Mouse (Mus musculus): Measurements from ENCODE around the gene F2rl1. TPM values are rescaled to one million over a fixed set of nuclear protein-coding genes. Genes with fewer than 3 reads are reported as not detected.
A peak's percentile ranks its signal among the peaks of the same experiment; 100 is the strongest.

The F2rl1 gene
- polyA plus RNA-seq, 1 experiment from 2014 or later, result 11.1 TPM

DNA sequence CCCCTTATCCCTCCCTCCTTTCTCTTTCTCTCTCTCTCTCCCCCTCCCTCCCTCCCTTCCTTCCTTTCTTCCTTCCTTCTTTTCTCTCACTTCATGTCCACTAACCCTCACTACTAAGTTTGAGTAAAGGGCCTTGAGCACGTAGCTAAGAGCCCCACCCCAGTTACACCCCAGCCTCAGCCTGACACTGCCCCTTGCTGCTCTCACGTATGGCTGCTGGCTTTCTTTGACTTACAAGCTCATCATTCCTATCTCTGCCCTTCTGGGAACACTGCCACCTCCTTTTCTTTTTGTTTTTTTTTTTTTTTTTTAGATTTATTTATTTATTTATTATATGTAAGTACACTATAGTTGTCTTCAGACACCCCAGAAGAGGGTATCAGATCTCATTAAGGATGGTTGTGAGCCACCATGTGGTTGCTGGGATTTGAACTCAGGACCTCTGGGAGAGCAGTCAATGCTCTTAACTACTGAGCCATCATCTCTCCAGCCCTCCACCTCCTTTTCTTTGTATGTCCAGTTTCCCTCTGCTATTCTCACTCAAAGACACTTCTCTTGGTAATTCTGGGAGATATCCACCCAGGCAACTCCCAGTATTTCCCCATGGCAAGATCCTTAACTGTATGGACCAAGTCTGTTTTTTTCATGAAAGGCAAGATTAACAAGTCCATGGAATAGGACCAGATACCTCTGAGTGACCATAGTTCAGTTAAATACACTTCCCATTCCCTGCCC, 25.8 kb upstream of the F2rl1 start:
- Histone ChIP-seq H3K9me3 (ENCODE audit: low read length) (no peaks in the 10 kb centered on the region), H3K4me3 (ENCODE audit: low read length) (no peak overlapping the region), H3K4me1 (ENCODE audit: insufficient read depth, low read length) (peaks cover 37% of the 10 kb centered on the region), H3K27ac (ENCODE audit: low read length) (no peak overlapping the region), H3K36me3 (ENCODE audit: insufficient read depth, low read length) (no peaks in the 10 kb centered on the region), H3K27me3 (ENCODE audit: insufficient read depth, low read length) (no peaks in the 10 kb centered on the region), H3K4me2 (replicated peaks; ENCODE audit: low read depth, low read length) (no peak overlapping the region), H3K9ac (replicated peaks; ENCODE audit: low read length) (no peak overlapping the region)
- WGBS, result 90% methylated on average over 2 of the region's 2 CpGs
- ATAC-seq (ENCODE audit: low FRiP score, low TSS enrichment), result no peak

DNA sequence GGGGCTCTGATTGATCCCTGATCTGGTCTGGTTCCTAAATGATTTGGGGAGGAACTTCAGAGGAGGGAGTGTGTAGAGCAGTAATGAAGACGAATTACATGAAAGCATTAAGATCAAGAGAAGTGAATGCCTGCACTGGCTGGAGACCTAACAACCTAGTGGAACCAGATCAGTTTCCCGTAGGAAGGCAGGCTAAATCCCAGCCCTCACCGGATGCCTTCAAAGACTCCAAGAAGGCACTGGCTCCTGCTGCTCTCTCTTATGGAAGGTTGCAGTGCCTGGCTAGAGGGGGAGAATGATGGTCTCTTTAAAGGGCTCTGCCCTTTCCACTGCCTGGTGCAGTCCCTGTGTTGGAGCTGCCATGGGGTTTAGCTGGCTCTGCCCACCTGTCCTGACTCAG, 24.4 kb upstream of the F2rl1 start:
- Histone ChIP-seq H3K4me2 (replicated peaks; ENCODE audit: low read depth, low read length) (no peak overlapping the region), H3K27ac (ENCODE audit: low read length) (no peak overlapping the region), H3K36me3 (ENCODE audit: insufficient read depth, low read length) (no peaks in the 10 kb centered on the region), H3K27me3 (ENCODE audit: insufficient read depth, low read length) (no peaks in the 10 kb centered on the region), H3K4me1 (ENCODE audit: insufficient read depth, low read length) (peaks cover 40% of the 10 kb centered on the region), H3K9ac (replicated peaks; ENCODE audit: low read length) (no peak overlapping the region), H3K4me3 (ENCODE audit: low read length) (no peak overlapping the region), H3K9me3 (ENCODE audit: low read length) (no peaks in the 10 kb centered on the region)
- WGBS, result 11% methylated on average over 3 of the region's 3 CpGs
- no peak for ATAC-seq (ENCODE audit: low FRiP score, low TSS enrichment)

DNA sequence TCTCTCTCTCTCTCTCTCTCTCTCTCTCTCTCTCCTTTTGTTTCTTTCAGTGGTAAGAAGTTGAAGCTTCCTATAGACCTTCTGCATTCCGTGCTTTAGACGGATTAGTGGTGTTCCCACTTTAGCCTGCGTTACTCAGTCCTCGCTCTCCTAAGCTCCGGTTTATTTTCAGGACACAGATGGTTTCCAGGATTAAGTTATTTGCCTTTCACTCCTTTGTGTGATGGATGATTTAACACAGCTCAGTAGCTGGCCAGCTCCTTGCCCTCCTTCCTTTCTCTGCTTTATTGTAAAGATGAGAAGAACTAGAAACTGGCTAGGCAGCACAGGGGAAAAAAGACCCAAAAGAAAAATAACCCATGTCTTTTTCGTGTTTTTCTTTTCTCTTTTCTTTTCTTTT, 23.8 kb upstream of the F2rl1 start:
- no peaks in the 10 kb centered on the region for H3K27me3 ChIP-seq (ENCODE audit: insufficient read depth, low read length)
- no peak overlapping the region for H3K27ac ChIP-seq (ENCODE audit: low read length)
- ATAC-seq (ENCODE audit: low FRiP score, low TSS enrichment), result no peak
- peaks cover 40% of the 10 kb centered on the region for H3K4me1 ChIP-seq (ENCODE audit: insufficient read depth, low read length)
- no peaks in the 10 kb centered on the region for H3K36me3 ChIP-seq (ENCODE audit: insufficient read depth, low read length)
- no peak overlapping the region for H3K9ac ChIP-seq (replicated peaks; ENCODE audit: low read length)
- 7% methylated on average over 6 of the region's 6 CpGs for WGBS
- H3K9me3 ChIP-seq (ENCODE audit: low read length), result no peaks in the 10 kb centered on the region
- peak overlapping the region; percentile 28; the same call in 1 of the 2 replicates for H3K4me3 ChIP-seq (ENCODE audit: low read length)
- peak overlapping the region; percentile 53 for H3K4me2 ChIP-seq (replicated peaks; ENCODE audit: low read depth, low read length)

DNA sequence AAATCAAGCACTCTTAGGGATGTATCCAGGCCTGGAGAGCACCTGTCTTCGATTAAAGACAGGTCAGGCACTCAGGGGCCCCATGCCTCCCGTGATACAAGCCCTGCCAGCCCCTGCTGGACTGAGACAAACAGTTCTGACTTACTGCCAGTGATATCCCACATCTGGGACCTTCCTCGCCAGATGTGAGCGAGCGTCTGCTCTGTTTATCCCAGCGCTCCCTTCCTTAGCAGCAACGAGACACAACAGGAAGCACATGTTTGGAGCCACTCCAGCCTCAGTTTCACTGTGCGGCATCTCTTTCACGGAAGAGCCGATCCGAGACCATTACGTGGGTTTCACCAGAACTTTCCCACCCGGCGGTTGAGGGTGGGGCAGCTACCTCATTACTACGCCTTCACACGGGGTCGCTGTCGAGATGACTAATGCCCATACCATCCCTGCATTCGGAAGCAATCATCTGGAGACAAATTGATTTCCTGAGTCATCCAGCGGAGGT, 23.3 kb upstream of the F2rl1 start:
- Histone ChIP-seq H3K9ac (replicated peaks; ENCODE audit: low read length) (0 out of 2 replicates have a peak overlapping the region, but pooled peaks have one; percentile 17), H3K36me3 (ENCODE audit: insufficient read depth, low read length) (no peaks in the 10 kb centered on the region), H3K4me2 (replicated peaks; ENCODE audit: low read depth, low read length) (peak overlapping the region; percentile 53), H3K27ac (ENCODE audit: low read length) (no peak overlapping the region), H3K9me3 (ENCODE audit: low read length) (no peaks in the 10 kb centered on the region), H3K4me3 (ENCODE audit: low read length) (peak overlapping the region; percentile 28), H3K27me3 (ENCODE audit: insufficient read depth, low read length) (no peaks in the 10 kb centered on the region), H3K4me1 (ENCODE audit: insufficient read depth, low read length) (peaks cover 40% of the 10 kb centered on the region)
- ATAC-seq (ENCODE audit: low FRiP score, low TSS enrichment), result no peak; the same call in 1 of the 2 replicates
- 23% methylated on average over 20 of the region's 20 CpGs for WGBS

DNA sequence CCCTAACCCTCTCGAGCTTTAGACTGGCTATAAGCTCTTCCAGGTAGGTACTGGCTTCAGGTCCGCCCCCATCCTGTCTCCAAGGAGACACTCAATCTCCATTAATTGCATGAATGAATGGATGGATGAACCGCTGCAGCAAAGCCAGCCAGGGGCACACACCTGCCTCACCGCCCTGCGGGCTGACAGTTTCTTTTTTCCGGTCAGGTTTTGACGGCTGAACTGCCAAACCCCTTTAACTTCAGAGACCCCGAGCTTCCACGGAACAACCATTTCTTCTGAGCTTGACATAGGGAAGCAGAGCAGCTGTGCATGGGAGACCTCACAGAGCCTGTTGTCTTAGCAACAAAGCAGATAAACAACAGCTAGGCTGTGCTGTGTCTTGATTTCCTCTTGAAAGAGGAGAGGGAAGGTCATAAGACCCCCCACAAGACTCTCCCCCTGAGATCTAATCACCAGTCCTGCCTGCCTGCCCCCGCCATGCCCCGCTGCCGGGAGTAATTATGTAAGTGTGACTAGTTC, 22.1 kb upstream of the F2rl1 start:
- Histone ChIP-seq H3K27ac (ENCODE audit: low read length) (no peak overlapping the region), H3K9ac (replicated peaks; ENCODE audit: low read length) (no peak overlapping the region), H3K4me2 (replicated peaks; ENCODE audit: low read depth, low read length) (peak overlapping the region; percentile 35), H3K4me3 (ENCODE audit: low read length) (no peak overlapping the region), H3K4me1 (ENCODE audit: insufficient read depth, low read length) (peaks cover 40% of the 10 kb centered on the region), H3K27me3 (ENCODE audit: insufficient read depth, low read length) (no peaks in the 10 kb centered on the region), H3K9me3 (ENCODE audit: low read length) (no peaks in the 10 kb centered on the region), H3K36me3 (ENCODE audit: insufficient read depth, low read length) (no peaks in the 10 kb centered on the region)
- peak; percentile 63 for ATAC-seq (ENCODE audit: low FRiP score, low TSS enrichment)
- 19% methylated on average over 12 of the region's 12 CpGs for WGBS

- no peak for ATAC-seq (ENCODE audit: low FRiP score, low TSS enrichment)
- Histone ChIP-seq H3K9me3 (ENCODE audit: low read length) (no peaks in the 10 kb centered on the region), H3K27ac (ENCODE audit: low read length) (no peak overlapping the region; the same call in 1 of the 2 replicates), H3K36me3 (ENCODE audit: insufficient read depth, low read length) (no peaks in the 10 kb centered on the region), H3K9ac (replicated peaks; ENCODE audit: low read length) (no peak overlapping the region), H3K4me3 (ENCODE audit: low read length) (no peak overlapping the region), H3K27me3 (ENCODE audit: insufficient read depth, low read length) (no peaks in the 10 kb centered on the region), H3K4me2 (replicated peaks; ENCODE audit: low read depth, low read length) (no peak overlapping the region), H3K4me1 (ENCODE audit: insufficient read depth, low read length) (peaks cover 40% of the 10 kb centered on the region)
- WGBS, result 58% methylated on average over 6 of the region's 6 CpGs
Measured at GRCm38 (mm10) chr13:95546251-95546650, 21.2 kb upstream of the F2rl1 start.

- Histone ChIP-seq H3K36me3 (ENCODE audit: insufficient read depth, low read length) (no peaks in the 10 kb centered on the region), H3K27ac (ENCODE audit: low read length) (no peak overlapping the region; the same call in 1 of the 2 replicates), H3K4me2 (replicated peaks; ENCODE audit: low read depth, low read length) (no peak overlapping the region), H3K4me1 (ENCODE audit: insufficient read depth, low read length) (peaks cover 40% of the 10 kb centered on the region), H3K27me3 (ENCODE audit: insufficient read depth, low read length) (no peaks in the 10 kb centered on the region), H3K9ac (replicated peaks; ENCODE audit: low read length) (no peak overlapping the region), H3K9me3 (ENCODE audit: low read length) (no peaks in the 10 kb centered on the region), H3K4me3 (ENCODE audit: low read length) (no peak overlapping the region)
- 56% methylated on average over 7 of the region's 7 CpGs for WGBS
- peak; percentile 47 for ATAC-seq (ENCODE audit: low FRiP score, low TSS enrichment)
Measured at GRCm38 (mm10) chr13:95545729-95546186, 20.7 kb upstream of the F2rl1 start.

- Histone ChIP-seq H3K4me2 (replicated peaks; ENCODE audit: low read depth, low read length) (no peak overlapping the region), H3K4me1 (ENCODE audit: insufficient read depth, low read length) (peaks cover 28% of the 10 kb centered on the region), H3K27ac (ENCODE audit: low read length) (no peak overlapping the region), H3K9me3 (ENCODE audit: low read length) (no peaks in the 10 kb centered on the region; the same call in 1 of the 2 replicates), H3K9ac (replicated peaks; ENCODE audit: low read length) (no peak overlapping the region), H3K27me3 (ENCODE audit: insufficient read depth, low read length) (no peaks in the 10 kb centered on the region), H3K36me3 (ENCODE audit: insufficient read depth, low read length) (no peaks in the 10 kb centered on the region), H3K4me3 (ENCODE audit: low read length) (no peak overlapping the region)
- 76% methylated on average over 5 of the region's 5 CpGs for WGBS
- ATAC-seq (ENCODE audit: low FRiP score, low TSS enrichment), result no peak
Measured at GRCm38 (mm10) chr13:95538021-95538420, 13.0 kb upstream of the F2rl1 start.

DNA sequence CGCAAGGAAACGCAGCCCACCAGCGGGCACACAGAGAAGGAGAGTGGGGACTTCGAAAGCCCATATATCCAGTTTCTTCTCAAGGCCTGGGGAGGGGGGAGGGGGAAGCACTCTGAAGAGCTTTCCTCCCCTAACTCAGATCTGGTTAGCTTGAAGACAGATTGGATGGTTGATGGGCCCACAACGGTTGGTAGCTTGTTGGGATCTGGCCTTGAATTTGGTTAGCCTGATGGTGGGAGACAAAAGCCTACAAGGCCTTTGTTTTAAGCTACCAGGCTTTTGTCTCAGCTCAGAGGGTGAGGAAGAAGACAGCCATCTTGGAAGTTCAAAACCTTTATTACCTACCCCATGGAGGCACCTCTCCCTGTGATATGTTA, 11.1 kb upstream of the F2rl1 start:
- no peaks in the 10 kb centered on the region for H3K27me3 ChIP-seq (ENCODE audit: insufficient read depth, low read length)
- H3K4me3 ChIP-seq (ENCODE audit: low read length), result no peak overlapping the region
- peaks cover 34% of the 10 kb centered on the region for H3K4me1 ChIP-seq (ENCODE audit: insufficient read depth, low read length)
- WGBS, result 29% methylated on average over 5 of the region's 5 CpGs
- no peak overlapping the region for H3K27ac ChIP-seq (ENCODE audit: low read length)
- no peak overlapping the region for H3K9ac ChIP-seq (replicated peaks; ENCODE audit: low read length)
- H3K9me3 ChIP-seq (ENCODE audit: low read length), result no peaks in the 10 kb centered on the region; the same call in 1 of the 2 replicates
- H3K36me3 ChIP-seq (ENCODE audit: insufficient read depth, low read length), result no peaks in the 10 kb centered on the region
- ATAC-seq (ENCODE audit: low FRiP score, low TSS enrichment), result no peak
- H3K4me2 ChIP-seq (replicated peaks; ENCODE audit: low read depth, low read length), result no peak overlapping the region
